Mouse (Mus musculus) gastrocnemius, postnatal 36 days (tissue): ENCODE measurements at regions not wholly inside any gene's neighbourhood (a gene's known extent, or its start where the extent isn't known, plus 50 kb on each side); places are given as distances from the start of the nearest gene placed in this dataset.

Source experiments
- DNase-seq, 2 experiments: peaks; one replicate each; pipeline ENCODE4 v3.0.0; 2022
- intact Hi-C: fragments of 180-260 bp; cut with DNase I; formaldehyde crosslinking; loops from one replicate; pipeline ENCODE4 v1.15.1; 2025

GRCm38 (mm10) chr13:107887366-107888230 lies 156.6 kb upstream of the Smim15 start:
- no peak for DNase-seq
- intact Hi-C loops: no loop called here

DNA sequence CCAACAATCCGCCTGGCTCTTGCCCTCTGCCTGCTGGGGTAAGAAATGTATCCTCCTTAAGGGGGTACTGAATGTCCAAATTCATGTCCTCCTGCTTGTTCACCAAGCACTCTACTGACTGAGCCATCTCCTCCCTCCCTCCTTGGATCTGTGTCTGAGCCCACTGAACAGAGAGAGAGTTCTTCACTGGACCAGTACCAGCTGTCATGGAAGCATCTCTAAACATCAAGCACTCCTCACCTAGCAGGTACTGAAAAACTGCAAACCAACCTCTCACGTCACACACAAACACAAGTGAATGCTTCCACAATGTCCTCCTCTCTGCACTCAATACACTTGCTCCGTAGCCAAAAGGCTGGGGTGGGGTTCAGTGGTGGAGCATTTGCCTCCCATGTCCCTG lies 159.4 kb upstream of the Smim15 start:
- no peak for DNase-seq
- intact Hi-C loops: no loop called here

DNA sequence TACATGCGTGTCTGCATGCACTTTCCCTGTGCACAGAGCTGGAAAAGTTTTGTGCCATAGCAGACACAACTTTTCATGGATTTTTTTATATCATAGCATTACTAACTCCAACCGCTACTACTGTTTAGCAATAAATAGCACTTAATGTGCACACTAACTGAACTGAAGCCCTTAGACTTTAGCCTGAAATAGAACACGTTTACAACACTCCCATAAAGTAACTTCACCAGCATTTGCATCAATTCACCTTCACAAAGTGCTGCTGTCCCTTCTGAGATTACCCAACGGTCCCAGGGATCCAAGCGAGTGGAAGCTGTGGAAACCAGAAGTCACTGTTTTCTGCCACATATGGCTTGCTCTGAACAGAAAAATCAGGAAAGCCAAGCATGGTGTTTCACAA lies 161.9 kb upstream of the Smim15 start:
- no peak for DNase-seq
- intact Hi-C loops: no loop called here

- no peak for DNase-seq
- intact Hi-C loops: no loop called here
Observed at GRCm38 (mm10) chr13:107880551-107880950, 163.7 kb upstream of the Smim15 start.

DNA sequence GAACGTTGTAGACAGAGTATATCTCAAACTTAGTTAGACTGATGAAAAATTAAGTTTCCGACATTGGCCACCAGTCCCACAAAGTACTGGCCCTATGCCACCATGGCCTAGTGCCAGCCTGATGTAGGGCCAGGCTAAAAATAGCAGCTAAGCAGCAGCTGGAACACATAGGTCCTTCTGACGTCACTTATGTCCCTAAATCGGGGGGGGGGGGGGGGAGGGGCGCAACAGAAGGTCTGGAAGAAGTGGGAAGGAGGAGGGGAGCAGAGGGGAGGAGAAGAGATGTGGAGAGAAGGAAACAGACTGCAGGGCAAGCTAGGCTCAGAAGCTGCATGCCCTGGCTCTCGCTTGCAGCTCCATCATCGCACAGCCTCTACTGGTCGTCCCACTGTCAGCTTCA lies 164.7 kb upstream of the Smim15 start:
- peak; percentile 23 to 29 for DNase-seq
- intact Hi-C loops: no loop called here

DNA sequence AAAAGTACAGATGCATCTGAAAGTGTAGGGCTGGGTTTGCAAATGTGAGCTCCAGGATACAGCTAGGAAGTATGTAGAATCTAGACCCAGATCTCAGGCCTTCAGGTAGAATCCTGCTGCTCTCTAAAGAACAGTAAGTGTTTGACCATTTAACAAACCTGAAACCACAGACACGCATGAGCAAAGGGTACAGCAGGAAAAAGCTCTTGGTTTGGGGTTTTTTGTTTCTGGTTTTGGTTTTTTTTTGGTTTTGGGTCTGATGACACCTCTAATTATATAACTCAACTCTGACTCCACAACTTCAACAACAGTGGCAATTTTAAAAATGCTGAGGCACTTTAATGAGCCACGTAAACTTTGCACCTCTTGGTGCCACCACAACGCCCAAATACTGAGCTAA lies 165.3 kb upstream of the Smim15 start:
- intact Hi-C loops: no loop called here
- DNase-seq: no peak

- intact Hi-C loops: no loop called here
- no peak for DNase-seq
Observed at GRCm38 (mm10) chr13:107873244-107873667, 171.0 kb upstream of the Smim15 start.

- DNase-seq: no peak
- intact Hi-C loops: no loop called here
Observed at GRCm38 (mm10) chr13:107872574-107872973, 171.7 kb upstream of the Smim15 start.

DNA sequence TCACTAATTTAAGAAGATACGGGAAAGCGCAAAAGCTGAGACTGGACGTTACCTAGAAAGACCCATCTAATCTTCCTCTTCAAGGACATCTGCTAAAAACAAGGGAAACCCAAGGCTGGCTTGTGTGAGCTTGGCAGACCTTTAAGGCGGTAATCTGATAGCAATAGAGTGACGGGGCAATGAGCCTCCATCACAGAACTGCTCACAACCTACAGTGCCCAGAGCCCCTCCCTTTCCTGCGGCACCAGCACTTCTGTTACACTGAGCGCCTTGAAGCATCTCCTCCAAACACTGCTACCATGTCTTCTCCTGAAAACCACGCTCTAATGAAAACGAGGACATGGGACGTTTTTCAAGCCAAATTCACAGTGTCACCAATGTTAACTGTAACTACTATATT lies 172.1 kb upstream of the Smim15 start:
- no peak for DNase-seq
- intact Hi-C loops: no loop called here

- intact Hi-C loops: no loop called here
- no peak for DNase-seq
Observed at GRCm38 (mm10) chr13:107868906-107869305, 175.3 kb upstream of the Smim15 start.

GRCm38 (mm10) chr13:107866825-107867224 lies 177.4 kb upstream of the Smim15 start:
- DNase-seq: no peak
- intact Hi-C loops: no loop called here

DNA sequence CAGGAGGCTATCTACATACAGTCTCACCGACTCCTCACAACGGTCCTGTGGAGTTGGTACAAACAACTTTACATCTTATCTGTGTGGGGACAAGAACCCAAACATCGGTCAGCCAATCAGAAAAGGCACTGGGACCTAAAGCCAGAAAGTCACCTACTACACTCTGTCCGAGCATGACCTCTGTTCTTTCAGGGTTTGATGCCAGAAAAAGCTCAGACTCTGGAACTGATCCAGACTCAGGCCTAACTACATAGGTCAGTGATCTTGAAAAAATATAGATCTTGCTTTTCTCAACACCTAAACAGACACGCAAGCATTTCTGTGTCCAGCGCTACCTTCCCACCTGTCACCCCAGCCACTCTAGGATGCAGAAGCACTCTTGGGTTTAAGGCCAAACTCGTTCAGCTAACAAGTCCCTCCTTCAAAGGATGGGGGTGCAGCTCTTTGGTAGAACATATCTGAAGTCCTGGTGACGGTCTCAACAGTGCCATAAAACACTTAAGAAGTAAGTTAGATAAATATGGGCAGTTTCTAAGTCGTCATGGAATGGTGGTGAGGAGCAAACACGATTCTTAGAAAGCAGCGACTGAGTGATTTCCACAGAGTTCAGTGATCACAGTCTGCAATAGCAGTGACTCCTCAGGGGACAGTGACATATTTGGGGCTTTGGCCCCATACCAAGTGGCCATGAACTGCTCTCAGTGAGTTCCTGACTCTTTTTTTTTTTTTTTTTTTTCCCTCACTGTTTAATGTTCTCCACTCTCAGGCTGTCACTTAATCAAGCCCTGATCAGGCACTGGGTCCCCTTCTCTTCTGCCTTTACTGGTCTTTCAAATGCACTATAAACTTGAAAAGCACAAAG lies 181.2 kb upstream of the Smim15 start:
- intact Hi-C loops: no loop called here
- DNase-seq: no peak

DNA sequence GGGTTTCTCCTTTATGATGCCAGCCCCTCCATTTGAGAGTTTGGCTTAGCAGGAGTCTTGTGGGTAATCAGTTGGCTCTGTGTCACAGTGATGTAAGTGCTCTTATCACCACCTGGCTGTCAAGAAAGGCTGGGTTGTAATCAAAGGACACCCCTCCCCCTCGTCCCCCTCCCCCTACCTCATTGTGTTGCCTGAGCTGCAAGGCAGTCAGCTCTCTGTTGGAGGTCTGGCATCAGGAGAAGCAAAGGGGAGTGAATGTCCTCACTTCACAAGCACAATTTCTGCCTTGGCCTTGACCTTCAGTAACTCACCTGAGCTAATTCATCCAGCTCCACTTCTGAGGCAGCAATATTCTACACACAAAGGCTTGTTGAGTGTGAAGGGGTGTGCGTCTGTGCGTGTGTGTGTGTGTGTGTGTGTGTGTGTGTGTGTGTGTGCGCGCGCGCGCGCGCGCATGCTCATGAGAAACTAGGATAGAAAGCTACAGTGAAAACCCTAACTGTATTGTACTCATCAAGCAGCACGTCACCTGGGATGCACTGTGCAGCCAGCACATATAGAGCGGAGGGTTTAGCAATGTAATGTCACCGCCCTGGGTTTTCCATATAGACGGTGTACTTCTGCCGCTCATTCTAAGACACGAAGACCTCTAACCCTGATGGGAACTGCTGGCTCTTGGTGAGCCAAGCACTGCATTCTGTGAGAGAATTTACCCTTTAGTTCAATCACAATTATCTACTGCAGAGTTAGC lies 182.7 kb upstream of the Smim15 start:
- no peak for DNase-seq
- intact Hi-C loops: no loop called here

- intact Hi-C loops: no loop called here
- no peak for DNase-seq
Observed at GRCm38 (mm10) chr13:107857043-107857755, 187.0 kb upstream of the Smim15 start.

GRCm38 (mm10) chr13:107850907-107851560 lies 193.2 kb upstream of the Smim15 start:
- DNase-seq: no peak
- intact Hi-C loops: no loop called here

DNA sequence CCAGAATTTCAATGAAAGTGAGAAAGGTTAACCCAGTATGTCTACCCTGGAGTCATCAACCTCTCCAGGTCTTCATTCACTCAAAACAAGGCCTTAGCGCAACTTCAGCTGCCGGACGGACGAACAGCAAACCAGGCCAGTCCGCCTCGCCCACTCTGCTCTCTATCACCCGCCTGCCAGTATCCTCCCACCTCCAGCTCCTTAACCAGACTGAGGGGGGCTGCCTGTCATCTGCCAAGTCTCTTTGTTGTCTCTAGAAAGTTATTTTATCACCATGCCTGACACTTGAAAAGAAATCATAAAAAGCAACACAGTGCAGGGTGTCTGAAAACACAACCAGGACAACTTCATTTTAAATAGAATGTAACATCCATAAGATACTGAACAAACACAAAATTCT lies 195.4 kb upstream of the Smim15 start:
- DNase-seq: no peak
- intact Hi-C loops: no loop called here

GRCm38 (mm10) chr13:107847179-107848012 lies 196.8 kb upstream of the Smim15 start:
- intact Hi-C loops: no loop called here
- no peak for DNase-seq

DNA sequence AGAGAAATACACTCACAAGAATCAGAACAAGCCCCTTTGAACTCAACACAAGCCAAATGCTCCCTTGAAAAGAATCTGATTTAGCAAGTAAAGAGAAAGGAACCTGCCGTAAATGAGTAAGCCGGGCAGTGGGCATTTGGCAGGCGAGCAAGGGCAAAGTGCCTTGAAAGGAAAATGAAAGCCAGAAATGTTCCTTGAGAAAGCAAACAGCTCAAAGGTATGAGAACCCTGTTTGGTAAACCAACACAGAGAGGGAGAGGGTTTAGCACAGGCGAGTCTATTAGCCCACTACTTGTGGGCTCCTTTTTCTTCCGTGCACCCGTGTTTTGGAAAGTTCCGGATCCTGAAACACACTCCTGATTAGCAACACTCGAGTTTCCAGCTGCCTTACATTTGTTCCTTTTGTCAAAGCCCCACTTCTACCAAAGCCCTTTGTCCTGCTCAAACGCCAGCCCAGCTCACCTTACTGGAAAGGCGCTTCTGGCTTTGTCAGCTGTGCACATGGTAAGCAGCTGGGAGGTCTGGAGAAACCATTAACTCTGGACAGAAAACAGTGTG lies 197.5 kb upstream of the Smim15 start:
- intact Hi-C loops: no loop called here
- DNase-seq: no peak

DNA sequence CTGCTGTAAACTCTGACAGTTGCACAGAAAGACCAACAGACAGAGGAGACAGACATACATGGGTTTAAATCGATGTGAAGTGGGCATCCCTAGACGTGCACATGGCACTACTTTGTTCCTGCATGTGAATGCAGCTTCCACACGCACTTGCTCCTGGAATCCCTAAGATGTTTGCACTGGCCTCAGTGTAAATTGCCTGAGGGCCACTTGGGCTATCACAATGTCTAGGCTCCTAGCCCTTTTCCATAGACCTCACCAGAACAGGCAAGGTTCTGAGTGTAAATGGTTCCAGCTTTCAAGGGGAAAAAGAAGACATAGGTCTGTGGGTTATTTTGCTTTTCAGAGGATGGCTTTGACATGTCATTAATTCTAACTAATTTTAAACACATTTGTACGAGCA lies 198.4 kb upstream of the Smim15 start:
- intact Hi-C loops: no loop called here

More for the DNA sequence above, 198.4 kb upstream of the Smim15 start:
- no peak for DNase-seq
